Mouse (Mus musculus) retina, embryonic 14.5 days (tissue): Measurements from ENCODE around the gene Acoxl.

Source experiments
- DNase-seq: peaks from one replicate; pipeline ENCODE4 v3.0.0-alpha.2; 2015; ENCODE audit warnings: low spot score

The Acoxl gene

DNA sequence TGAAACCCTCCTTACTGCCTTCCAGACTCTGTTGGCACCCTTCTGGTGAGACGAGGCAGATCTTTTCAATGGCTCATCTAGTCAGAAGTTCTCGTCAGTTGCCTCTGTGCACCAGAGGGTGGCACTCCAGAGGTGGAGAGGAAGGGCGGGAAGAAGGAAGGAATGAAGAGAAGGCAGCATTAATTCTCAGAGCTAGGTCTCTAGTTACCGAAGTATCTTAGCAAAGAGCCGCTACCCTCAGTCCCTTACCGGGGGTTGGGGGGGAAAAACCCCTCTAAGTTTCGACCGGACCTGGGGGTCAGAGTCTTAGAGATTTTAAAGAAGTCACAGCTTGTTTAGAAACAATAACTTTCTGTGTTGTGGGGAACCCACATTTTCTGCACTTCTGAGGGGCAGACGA lies 283.8 kb downstream of the Acoxl start:
- DNase-seq, result peak; percentile 78

GRCm38 (mm10) chr2:128122891-128123771 lies 284.5 kb downstream of the Acoxl start:
- peak; percentile 52 for DNase-seq

- DNase-seq, result peak; percentile 43
These were observed 285.4 kb downstream of the Acoxl start for GRCm38 (mm10) chr2:128123921-128124683.

DNA sequence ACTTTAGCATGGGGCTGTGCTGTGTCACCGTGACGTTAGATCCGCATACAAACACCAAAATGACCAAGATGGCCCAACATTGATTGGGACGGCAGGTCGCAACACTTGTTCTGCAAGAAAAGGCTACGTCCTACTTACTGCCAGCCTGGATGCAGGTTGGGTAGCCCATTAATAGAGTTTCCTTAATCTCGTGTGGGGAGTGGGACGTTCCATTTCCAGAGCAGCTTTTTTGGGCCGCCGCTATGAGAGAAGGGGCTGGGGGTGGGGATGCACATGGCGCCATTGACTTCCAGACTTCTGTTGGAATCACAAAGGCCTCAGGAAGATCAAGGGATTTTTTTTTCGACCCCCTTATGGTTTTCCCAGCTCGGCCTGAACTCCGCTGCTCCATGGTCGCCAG lies 286.0 kb downstream of the Acoxl start:
- peak; percentile 35 for DNase-seq

DNA sequence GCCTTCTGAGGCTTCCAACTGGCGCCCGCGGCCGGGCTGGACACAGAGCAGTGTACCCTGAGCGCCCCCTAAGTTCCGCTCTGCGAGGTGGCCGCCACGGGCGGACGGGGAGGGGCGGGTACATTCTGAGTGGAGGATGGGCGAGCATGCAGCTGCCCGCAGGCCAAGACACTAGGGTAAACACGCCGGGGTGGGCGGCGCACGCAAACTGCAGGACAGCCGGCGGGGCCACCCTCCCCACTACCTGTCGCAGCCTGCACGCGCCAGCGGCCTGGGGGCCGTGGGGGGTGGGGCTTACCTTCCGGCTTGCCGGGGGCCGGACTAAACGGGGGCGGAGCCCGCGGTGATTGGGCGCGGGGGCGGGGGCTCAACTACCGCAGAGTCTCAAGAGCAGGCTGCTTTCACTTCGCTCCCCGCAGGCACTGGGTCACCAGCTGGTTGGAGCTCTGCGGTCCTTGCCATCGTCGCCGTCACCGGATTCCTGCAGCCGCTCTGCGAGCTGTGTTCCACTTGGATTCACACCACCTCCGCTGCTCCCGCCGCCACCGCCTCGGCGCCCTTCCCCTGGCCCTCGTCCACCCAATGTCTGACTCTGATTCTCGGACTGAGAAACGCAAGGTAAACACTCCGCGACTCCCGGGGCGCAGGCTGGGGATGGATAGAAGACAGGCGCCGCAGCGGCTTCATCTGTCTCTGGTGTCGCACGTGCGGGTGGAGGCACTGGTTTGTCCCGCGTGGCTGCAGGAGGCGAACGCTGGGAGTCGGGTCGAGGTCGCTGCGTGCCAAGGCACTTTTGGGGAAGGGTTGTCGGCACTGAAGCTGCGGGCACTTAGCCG lies 287.2 kb downstream of the Acoxl start, which contains the start of gene Bcl2l11:
TSS of gene Bcl2l11 (plus strand) at position 404 of the 836 bp plus-strand sequence.
- DNase-seq, result peak; percentile 96

DNA sequence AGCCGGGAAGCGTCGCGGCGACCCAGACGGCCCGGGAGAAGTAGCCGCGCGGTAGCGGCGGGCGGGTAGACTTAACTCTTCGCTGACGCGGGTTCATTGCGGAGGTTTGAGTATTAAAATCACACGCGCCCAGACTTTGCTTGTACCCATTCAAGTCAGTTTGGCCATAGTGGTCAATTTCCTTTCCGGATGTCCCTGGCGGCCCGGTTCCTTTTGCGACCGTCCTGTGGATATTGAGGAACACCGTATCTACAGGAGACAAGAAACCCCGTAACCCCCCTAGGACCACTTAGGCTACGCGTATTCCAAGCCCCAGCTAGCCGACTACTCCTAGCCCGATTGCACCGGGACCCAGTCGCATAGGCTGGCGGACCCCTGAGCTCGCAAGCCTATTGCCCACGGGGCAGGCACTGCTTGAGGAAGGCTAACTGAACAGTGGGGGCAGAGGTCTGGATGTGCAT lies 287.9 kb downstream of the Acoxl start:
- DNase-seq, result peak; percentile 59

DNA sequence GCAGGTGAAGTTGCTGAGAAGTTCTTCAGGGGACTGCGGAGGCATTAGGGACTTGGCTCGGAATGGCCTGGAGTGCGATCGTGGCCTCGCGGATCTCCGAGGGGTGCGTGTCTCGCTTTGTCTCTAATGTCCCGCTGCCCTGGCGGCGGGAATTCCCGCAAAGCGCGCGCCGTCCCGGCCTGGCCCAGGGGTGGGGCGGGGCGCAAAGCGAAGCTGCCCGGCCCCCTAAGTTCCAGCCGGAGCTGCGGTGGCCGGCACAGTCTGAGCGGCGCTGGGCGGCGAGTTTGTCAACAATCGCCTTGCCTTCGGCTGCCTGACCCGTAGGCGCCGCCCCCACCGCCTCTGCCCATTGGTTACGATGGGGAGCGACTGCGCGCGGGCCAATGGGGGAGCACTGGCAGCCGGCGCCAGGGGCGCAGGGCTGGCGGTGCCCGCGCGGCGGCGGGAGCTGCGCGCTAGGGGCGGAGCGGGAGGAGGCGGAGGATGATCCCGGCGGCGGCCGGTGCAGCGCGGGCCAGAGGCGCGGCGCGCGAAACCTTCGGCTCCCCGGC lies 288.5 kb downstream of the Acoxl start:
- peak; percentile 96 for DNase-seq

- DNase-seq, result peak; percentile 79
These were observed 289.1 kb downstream of the Acoxl start for GRCm38 (mm10) chr2:128127691-128128292.

DNA sequence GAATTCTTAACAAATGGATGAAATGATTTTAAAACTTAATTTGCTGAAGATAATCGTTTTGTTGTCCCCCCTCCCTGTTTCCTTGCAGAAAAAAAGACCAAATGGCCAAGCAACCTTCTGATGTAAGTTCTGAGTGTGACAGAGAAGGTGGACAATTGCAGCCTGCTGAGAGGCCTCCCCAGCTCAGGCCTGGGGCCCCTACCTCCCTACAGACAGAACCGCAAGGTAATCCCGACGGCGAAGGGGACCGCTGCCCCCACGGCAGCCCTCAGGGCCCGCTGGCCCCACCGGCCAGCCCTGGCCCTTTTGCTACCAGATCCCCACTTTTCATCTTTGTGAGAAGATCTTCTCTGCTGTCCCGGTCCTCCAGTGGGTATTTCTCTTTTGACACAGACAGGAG lies 289.9 kb downstream of the Acoxl start:
- no peak for DNase-seq

GRCm38 (mm10) chr2:128131503-128131902 lies 292.8 kb downstream of the Acoxl start:
- no peak for DNase-seq

DNA sequence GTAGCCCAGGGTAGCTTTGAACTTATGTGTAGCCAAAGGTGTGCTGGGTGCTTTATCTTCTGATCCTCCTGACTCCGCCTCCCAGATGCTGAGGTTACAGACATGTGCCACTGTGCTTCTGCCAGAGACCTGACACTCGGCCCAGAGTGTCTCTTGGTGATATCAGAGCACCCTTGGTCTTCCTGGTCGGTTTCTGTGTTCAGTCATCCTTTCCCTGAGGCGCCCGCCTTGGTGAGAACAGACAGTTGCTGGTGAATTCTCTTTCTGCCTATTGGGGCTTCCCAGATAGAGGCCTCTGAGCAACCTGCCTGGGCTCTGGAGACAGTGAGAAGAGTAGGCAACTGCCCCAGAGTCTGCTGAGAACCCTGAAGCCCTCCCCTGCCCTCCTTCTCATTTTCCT lies 294.0 kb downstream of the Acoxl start:
- no peak for DNase-seq

DNA sequence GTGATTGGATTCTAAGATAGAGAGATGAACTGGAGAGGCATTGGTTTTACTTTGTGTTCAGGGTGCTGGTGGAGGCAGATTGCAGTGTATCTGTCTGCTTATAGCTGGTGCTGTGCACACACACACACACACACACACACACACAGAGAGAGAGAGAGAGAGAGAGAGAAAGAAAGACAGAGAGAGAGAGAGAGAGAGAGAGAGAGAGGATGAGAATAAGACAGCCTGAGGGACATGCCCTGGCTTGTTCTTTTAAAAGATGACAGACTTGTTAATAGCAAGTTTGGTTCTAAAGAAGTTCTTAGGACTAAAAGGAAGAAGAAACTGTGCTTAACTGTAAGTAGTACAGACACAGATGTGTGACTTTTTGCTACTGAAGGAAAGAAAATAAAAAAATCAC lies 295.2 kb downstream of the Acoxl start:
- no peak for DNase-seq

- no peak for DNase-seq
These were observed 295.8 kb downstream of the Acoxl start for GRCm38 (mm10) chr2:128134474-128134873.

GRCm38 (mm10) chr2:128134948-128135347 lies 296.3 kb downstream of the Acoxl start:
- no peak for DNase-seq

DNA sequence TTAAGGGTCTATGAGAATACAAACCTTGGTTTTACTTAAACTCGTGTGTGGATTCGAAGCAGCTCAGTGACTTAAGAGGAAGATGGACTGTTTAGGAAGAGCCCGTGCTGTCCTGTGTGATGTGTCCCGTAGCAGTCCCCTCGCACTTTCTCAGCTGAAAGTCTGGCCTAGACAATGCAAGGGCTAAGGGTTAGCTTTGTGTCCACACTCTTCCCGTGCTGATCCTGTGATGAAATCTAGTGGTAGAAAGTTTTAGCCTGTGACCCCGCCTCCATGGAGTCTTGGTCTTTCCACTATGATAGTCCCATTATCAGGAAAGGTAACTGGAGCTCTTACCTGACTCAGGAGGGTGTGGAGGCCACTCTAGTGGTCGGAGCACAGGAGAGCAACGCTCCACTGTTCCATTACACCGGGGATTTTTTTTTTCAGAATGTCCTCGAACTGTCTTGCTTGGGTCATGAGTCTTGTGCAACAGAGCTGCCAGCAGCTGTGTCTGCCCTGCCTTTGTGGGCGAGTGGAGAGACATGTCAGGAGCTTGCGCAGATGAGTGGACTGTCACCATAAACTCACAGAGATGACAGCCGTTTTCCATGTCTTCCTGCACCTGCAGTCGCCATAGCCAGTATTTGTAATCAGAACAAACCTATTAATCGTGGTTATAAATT lies 298.2 kb downstream of the Acoxl start:
- DNase-seq, result no peak

- DNase-seq, result no peak
These were observed 299.0 kb downstream of the Acoxl start for GRCm38 (mm10) chr2:128137480-128138276.

GRCm38 (mm10) chr2:128138924-128139323 lies 300.2 kb downstream of the Acoxl start:
- no peak for DNase-seq

GRCm38 (mm10) chr2:128139781-128140180 lies 301.1 kb downstream of the Acoxl start:
- DNase-seq, result peak; percentile 62

- DNase-seq, result no peak
These were observed 301.5 kb downstream of the Acoxl start for GRCm38 (mm10) chr2:128140183-128140582.

DNA sequence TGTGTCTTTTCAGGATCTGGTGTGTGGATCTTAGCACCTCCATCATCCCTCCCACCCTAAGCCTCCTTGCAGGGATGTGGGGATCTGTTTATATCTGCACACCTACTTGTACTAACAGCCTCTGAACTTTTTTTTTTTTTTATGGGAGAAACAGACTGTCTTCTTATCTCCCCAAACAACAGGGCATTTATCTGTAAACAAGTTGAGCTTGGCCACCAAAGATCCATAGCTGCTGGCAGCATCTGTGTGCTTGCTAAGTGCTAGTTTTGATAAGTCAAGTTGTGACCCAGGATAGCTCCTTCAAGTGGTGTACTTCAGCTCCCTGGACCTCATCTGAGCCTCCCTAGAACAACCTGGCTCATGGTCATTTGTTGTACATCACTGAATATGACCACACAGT lies 305.3 kb downstream of the Acoxl start:
- no peak for DNase-seq
